Mouse (Mus musculus) olfactory bulb, adult 2 months (tissue): ENCODE measurements around the gene Myrip.

Source experiments
- CTCF ChIP-seq: fragments of 200-500 bp; IDR thresholded peaks from 2 replicates; pipeline ENCODE4 v1.5.1; 2012; ENCODE audit warnings: low read depth, mild to moderate bottlenecking, low read length, moderate library complexity; ENCODE audit not compliant: insufficient read depth
- POLR2A ChIP-seq: fragments of 200-500 bp; IDR thresholded peaks from 2 replicates; pipeline ENCODE4 v1.6.1; 2012; ENCODE audit warnings: mild to moderate bottlenecking, low read depth, low read length, moderate library complexity; ENCODE audit not compliant: insufficient read depth

- no peak for TF ChIP-seq POLR2A
- TF ChIP-seq CTCF = no peak
Measured at GRCm38 (mm10) chr9:120350346-120350745, 49.0 kb downstream of the Myrip start.
